Mouse (Mus musculus): ENCODE results near the gene Arnt2.

Gene Arnt2

DNA sequence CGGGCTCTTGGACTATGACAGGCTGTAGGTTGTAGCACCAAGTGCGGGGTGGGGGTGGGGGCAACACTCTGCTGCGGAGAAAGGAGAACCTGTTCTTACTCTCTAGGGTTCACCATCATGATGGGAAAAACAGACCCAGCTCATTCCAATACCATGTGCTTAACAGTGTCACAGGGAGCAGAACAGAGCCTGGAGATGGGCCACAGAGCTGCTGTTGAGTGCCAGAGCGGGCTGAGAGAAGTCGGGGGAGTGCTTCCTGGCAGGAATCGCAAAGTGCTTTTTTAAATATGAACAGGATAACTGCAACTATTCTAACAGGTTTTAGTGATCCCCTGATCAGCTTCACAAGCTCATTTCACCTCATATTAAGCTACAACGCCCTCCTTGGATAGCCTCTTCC lies 116.9 kb downstream of the Arnt2 start:
- DNase-seq (ENCODE audit: low spot score in 2 of 2), result no peak

- no peak for DNase-seq (ENCODE audit: low spot score in 2 of 2)
Measured at GRCm38 (mm10) chr7:84287226-84287587, 122.8 kb downstream of the Arnt2 start.

DNA sequence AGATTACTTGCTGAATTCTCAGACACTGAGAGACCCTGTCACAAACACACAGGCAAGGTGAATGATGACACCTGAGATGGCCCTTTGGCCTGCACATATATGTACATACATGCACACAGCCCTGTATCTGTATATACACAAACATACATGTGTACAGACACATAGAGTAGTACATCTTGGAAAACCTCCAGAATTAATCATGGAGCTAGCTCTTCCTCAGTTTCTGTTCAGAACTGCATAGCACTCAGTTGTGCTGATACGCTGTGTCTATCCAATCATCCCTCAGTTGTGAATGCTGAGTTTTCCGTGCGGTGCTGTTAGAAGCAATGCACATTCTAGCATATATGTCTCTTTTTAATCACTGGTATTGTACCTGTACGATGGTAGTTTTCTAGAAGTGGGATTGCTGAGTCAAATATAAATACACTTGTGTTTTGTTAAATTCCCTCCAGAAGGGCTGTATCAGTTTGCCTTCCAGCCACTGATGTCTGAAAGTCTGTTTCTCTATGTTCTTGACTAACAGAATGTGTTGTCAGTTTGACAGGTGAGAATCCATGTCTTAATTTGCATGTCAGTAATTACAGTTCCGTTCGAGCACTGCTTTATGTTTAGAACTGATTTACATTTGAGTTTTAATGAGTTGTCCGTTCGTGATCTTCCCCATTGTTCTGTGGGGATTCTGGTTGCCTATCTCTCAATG lies 123.3 kb downstream of the Arnt2 start:
- DNase-seq (ENCODE audit: low spot score in 2 of 2), result no peak

DNA sequence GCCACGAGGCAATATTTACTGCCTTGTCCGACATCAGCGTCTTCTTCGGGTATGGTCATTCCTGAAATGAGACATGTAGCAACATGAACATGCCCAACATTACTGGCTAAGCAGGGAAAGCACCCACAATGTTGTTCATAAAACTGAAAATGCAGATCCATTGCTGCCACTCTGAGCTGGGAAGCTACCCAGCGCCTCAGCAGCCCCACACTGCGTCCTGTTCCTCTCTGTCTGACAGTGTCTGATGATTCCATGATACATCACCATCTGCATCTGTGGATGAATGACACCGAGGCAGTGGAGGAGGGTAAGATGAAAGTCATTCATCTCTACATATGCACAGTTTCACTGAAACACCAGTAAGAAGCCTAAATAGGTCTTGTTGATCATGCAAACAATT lies 124.2 kb downstream of the Arnt2 start:
- DNase-seq (ENCODE audit: low spot score in 2 of 2), result no peak

DNA sequence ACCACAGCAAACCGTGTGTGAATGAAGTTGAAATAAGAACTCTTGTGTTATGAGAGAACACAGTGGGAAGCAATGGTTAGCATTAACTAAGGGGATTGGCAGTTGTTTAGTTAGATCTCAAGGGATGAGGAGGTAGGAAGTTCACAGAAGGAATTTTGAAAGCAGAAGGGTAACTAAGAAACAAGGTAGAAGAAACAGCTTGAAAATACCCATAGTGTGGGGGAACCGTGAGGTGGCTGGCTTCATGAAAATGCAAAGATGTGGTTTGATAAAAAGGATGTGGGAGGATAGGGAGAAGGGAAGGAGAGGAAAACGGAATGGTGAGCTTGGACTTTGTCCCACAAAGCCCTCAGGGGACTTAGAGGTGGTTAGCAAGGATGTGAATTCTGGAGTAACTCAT lies 125.0 kb downstream of the Arnt2 start:
- no peak for DNase-seq (ENCODE audit: low spot score in 2 of 2)

GRCm38 (mm10) chr7:84282231-84282630 lies 127.7 kb downstream of the Arnt2 start:
- no peak for DNase-seq (ENCODE audit: low spot score in 2 of 2)

DNA sequence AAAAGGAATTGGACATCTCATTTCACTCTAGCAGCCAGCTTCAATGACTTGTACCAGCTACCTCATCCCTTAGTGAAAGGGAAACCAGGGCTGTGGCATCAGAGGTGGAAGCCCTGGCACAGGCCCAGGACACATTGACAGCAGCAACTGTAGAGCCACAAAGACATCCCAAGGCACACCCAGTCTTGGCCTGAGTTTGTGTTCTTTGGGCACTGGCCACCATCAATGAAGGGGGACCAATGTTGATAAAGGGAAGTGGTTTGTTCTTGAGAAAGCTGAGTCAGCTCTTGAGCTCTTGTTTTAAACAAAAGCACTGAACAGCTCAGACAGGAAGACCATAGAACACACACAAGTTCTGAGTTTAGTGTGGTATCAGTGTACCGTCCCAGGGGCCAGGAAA lies 130.7 kb downstream of the Arnt2 start:
- peak; percentile 37 to 47 for DNase-seq (ENCODE audit: low spot score in 2 of 2)

DNA sequence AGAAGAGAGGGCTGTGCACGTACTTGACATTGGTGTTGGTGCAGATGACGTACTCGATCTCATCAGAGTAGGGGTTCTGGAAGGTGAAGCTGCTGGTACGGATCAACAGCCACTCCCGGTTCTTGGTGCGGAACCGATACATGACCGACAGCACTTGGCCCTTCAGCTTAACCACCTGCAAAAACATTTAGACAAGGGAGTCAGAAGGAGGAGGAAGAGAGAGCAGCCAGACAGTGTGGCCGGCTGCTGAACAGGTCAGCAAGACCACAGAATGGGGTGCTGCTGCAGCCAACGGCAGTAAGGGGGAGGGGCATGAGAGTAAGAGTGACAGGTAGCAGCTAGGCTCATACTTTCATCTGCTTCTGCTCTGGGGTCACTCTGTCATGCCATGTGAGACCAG lies 134.7 kb downstream of the Arnt2 start:
- DNase-seq (ENCODE audit: low spot score in 2 of 2), result no peak

- DNase-seq (ENCODE audit: low spot score in 2 of 2), result no peak
Measured at GRCm38 (mm10) chr7:84273930-84274329, 136.0 kb downstream of the Arnt2 start.

DNA sequence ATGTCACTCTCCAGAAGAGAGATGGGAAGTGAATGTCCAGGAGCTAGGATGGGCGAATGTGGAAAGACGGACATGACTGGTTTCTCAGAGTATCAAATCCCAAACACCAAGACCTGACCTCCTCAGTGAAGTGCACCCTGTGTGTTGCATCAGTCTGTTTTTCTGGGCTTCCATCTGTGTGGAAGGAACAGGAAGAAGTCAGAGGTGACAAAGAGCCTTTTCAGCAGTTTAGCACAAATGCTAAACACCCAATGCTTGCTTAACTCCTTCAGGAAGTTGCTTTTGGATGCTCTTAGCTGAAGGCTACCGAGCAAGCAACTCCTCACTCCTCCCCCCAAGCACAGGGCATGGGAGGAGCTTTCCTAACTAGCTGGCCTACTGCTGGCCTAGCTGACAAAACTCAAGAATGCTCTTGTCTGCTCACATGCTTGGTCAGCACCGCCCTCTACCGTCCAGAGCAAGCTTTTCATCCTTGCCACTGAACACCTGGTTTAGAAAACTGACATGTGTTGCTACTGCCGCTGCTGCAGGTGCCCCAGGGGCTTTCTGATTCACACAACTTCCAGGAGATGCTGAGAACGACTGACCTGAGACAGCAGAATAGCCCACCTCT lies 137.7 kb downstream of the Arnt2 start:
- peak; percentile 64 to 69 for DNase-seq (ENCODE audit: low spot score in 2 of 2)

GRCm38 (mm10) chr7:84271429-84271828 lies 138.5 kb downstream of the Arnt2 start:
- no peak for DNase-seq (ENCODE audit: low spot score in 2 of 2)

DNA sequence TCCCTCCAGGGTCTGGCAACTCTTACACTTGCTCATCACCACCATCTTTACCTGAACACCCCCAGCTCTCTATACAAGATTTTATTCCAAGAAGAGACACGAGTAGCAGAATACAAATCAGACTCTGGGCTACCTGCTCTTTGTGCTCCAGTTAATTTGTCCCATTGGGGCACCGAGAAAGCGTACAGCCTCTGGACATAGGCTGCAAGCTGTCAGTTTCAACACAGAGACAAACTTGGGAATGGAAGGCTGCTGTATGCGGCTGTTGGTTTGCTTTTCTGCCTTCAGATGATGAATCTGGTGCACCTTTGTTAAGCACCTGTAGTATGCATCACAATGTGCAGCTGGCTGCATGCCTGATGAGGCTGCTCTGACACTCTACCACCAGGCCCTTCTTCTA lies 146.5 kb downstream of the Arnt2 start:
- DNase-seq (ENCODE audit: low spot score in 2 of 2), result no peak

- no peak for DNase-seq (ENCODE audit: low spot score in 2 of 2)
Measured at GRCm38 (mm10) chr7:84261341-84261740, 148.6 kb downstream of the Arnt2 start.

DNA sequence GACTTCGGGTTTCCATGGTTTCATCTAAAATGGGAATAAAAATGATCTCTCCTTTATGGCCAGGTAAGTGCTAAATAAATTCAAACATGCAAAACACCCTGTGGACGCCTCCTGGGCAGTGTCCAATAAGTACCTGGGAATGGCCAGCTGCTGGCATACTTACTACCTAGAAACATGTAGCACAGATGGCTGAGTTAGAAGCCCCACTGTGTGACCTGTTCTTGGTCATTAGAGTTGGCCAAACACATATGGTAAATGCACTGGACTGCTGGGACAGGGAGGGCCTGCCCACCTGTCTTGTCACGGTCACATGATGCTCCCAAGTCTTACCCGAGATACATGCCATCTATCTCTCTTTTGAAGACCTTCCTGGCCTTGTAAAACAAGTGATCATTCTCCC lies 149.6 kb downstream of the Arnt2 start:
- no peak for DNase-seq (ENCODE audit: low spot score in 2 of 2)

DNA sequence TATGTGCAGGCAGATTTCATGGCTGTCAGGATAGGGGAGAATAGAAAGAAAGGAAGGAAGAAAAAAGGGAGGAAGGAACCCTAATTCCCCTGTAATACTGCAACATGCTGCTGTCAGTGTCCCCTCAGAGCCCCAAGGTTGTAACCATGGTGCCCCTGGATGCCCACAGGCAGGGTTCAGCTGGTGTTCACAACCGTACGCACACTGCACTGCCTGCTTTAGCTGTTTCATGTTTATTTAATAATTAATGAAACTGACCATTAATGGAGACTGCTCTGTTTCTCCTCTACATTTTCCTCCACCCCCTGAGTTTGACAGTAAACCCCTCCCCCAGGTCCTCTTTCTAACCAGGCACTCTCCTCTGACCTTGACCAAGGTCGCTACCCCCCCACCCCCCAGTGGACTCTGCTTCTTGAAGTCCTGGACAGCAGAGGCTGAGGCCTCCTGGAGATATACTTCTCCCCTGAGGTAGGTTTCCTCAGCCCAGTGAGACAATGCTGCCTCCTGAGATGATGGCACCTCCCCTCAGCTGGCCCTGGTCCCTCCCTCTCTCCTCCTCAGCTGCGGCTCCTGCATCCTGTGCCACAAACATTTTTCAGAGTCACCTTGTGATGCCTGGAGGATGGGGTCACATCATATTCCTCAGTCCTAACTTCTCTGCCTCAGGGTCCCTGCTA lies 150.5 kb downstream of the Arnt2 start:
- DNase-seq (ENCODE audit: low spot score in 2 of 2), result no peak

DNA sequence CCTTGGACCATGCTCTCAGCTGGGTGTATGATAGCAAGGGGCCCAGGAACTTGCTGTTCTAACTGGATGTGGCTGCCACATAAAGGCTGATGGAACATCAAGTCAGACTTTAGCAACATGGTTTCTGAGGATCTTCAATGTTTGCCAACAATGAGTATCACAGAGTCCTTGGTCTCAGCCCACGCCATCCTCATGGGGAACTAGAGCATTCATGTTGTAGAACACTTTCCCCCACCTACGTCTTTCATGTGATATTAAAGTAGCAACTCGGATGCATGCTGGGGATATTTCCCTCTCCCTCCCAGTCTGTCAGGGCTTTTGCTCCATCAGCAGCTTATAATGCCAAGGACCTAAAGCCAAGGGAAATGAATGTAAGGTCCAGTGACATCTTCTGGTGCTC lies 153.3 kb downstream of the Arnt2 start:
- no peak for DNase-seq (ENCODE audit: low spot score in 2 of 2)

- DNase-seq (ENCODE audit: low spot score in 2 of 2), result no peak
Measured at GRCm38 (mm10) chr7:84256245-84256644, 153.7 kb downstream of the Arnt2 start.

DNA sequence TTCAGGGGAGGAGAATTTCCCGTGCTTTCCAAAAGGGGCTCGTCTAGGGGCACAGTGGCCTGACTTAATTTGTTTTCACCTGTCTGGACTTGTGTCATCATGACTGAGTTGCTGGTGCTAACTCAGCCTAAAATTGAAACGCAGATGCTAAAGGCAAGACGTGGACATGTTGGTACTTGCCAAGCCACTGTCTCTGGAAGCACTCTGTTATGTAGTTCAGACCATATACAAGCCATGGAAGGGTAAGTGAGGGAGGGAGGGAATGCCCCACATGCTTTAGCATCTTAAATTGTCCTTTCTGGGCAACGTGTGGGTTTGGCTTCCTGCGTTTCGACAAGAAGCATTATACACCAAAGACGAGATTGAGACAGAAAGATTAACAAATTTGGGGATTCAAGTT lies 155.1 kb downstream of the Arnt2 start:
- no peak for DNase-seq (ENCODE audit: low spot score in 2 of 2)

DNA sequence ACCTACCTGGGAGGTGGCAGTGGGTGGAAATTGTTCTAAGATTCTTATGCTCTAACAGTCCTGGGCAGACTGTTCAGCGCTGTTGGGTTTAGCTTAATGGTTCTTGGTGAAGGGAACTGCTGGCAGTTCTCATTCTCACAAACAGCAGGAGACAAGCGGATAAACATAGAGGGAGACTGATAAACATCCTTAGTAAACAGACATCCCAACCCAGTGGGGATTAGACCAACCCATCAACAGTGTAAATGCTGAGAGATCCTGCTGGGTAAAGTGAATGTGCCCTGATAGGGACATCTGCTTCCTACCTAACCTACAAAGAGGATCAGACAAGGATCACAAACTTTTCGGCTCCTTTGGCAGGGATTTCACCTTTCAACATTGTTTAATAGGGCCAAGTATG lies 155.7 kb downstream of the Arnt2 start:
- no peak for DNase-seq (ENCODE audit: low spot score in 2 of 2)

DNA sequence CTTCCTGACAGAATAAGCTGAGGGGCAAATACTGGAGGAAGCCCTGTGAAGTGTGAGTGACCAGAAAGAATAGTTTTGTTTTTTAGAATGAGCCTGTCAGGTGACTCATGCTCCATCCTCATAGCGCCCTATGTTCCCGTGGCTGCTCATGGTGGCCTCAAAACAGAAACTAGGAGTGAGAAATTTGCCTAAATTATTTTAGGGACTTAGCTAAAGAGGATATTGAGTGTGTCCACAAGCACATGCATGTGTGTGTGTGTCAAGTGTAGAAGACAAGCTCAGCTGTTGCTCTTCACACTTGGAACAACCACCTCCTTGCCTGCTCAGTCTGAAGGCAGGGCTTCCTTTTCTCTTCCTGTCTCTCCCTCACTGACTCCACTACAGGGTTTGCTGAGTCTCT lies 158.3 kb downstream of the Arnt2 start:
- no peak for DNase-seq (ENCODE audit: low spot score in 2 of 2)

GRCm38 (mm10) chr7:84250736-84251135 lies 159.2 kb downstream of the Arnt2 start:
- no peak for DNase-seq (ENCODE audit: low spot score in 2 of 2)

GRCm38 (mm10) chr7:84249951-84250350 lies 160.0 kb downstream of the Arnt2 start:
- DNase-seq (ENCODE audit: low spot score in 2 of 2), result no peak

- no peak for DNase-seq (ENCODE audit: low spot score in 2 of 2)
Measured at GRCm38 (mm10) chr7:84249381-84249780, 160.6 kb downstream of the Arnt2 start.

Measured in heart, adult 9 months (tissue).